Mouse (Mus musculus): ENCODE data around the gene Gpx3. TPM values are rescaled to one million over a fixed set of nuclear protein-coding genes. Genes with fewer than 3 reads are reported as not detected.

Gene Gpx3
- polyA plus RNA-seq, 1 experiment: 2.0 TPM

DNA sequence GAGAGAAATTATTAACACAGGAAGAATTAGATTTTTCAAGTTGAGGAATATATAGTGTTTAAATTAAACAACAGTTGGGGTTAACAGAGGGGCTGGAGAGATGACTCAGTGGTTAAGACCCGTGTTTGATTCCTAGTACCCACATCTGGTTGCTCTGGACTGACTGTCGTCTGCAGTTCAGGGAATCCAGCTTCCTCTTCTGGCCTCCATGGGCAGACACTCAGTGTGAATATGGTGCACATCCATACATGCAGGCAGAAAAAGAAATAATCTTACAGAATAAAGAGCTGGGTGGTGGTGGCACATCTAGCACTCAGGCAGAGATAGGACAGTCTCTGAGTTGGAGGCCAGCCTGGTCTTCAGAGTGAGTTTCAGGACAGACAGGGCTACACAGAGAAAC lies 33.8 kb upstream of the Gpx3 start:
- no peaks in the 10 kb centered on the region for H3K27me3 ChIP-seq (ENCODE audit: control insufficient read depth, insufficient read depth, insufficient read length)
- H3K4me3 ChIP-seq (ENCODE audit: insufficient read depth, poor library complexity, severe bottlenecking): no peak overlapping the region
- H3ac ChIP-seq (ENCODE audit: control insufficient read depth, insufficient read length, low read depth): no peak overlapping the region
- H3K36me3 ChIP-seq (ENCODE audit: control insufficient read depth, insufficient read depth): peaks cover 55% of the 10 kb centered on the region
- H3K79me3 ChIP-seq (ENCODE audit: low read depth): peaks cover 32% of the 10 kb centered on the region
- H3K79me2 ChIP-seq (ENCODE audit: control insufficient read depth, insufficient read depth): peaks cover 44% of the 10 kb centered on the region
- TF ChIP-seq MYOD1 (IDR thresholded peaks at IDR 0.05; ENCODE audit: control insufficient read depth, insufficient read length, low read depth) (no peak), FOSL1 (IDR thresholded peaks at IDR 0.05; ENCODE audit: insufficient read depth, low read length, poor library complexity, severe bottlenecking) (no peak), CTCF (IDR thresholded peaks at IDR 0.05; ENCODE audit: control insufficient read depth, insufficient read depth, insufficient read length) (no peak), MYOG (IDR thresholded peaks at IDR 0.05; ENCODE audit: control insufficient read depth, extremely low read depth, insufficient read length) (no peak), CEBPB (IDR thresholded peaks at IDR 0.05; ENCODE audit: low read depth) (no peak), USF1 (IDR thresholded peaks at IDR 0.05; ENCODE audit: low read depth) (no peak), MAX (IDR thresholded peaks at IDR 0.05) (no peak)

DNA sequence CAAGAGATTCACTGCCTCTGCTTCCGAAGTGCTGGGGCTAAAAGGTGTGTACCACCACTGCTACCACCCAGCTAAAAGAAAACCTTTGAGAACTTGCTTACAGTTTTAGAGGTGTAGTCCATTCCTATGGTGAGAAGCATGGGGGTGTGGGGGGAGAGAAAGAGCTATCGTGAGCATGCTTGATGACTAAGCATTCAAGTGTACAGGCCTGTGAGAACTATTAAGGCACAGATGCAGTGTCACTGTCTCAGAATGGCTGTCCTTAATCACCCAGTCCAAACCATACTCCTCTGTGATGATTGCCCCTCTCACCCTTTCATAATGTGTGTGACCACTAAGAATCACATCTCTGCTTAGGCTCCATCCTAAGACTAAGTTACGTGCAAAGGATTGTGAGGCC lies 32.9 kb upstream of the Gpx3 start:
- Histone ChIP-seq H3K79me3 (ENCODE audit: low read depth) (peaks cover 32% of the 10 kb centered on the region), H3K27me3 (ENCODE audit: control insufficient read depth, insufficient read depth, insufficient read length) (no peaks in the 10 kb centered on the region), H3K79me2 (ENCODE audit: control insufficient read depth, insufficient read depth) (peaks cover 44% of the 10 kb centered on the region), H3K4me3 (ENCODE audit: insufficient read depth, poor library complexity, severe bottlenecking) (no peak overlapping the region), H3K36me3 (ENCODE audit: control insufficient read depth, insufficient read depth) (peaks cover 64% of the 10 kb centered on the region), H3ac (ENCODE audit: control insufficient read depth, insufficient read length, low read depth) (no peak overlapping the region)
- TF ChIP-seq CEBPB (IDR thresholded peaks at IDR 0.05; ENCODE audit: low read depth) (no peak), MAX (IDR thresholded peaks at IDR 0.05) (no peak), MYOG (IDR thresholded peaks at IDR 0.05; ENCODE audit: control insufficient read depth, extremely low read depth, insufficient read length) (no peak), FOSL1 (IDR thresholded peaks at IDR 0.05; ENCODE audit: insufficient read depth, low read length, poor library complexity, severe bottlenecking) (no peak), MYOD1 (IDR thresholded peaks at IDR 0.05; ENCODE audit: control insufficient read depth, insufficient read length, low read depth) (no peak), USF1 (IDR thresholded peaks at IDR 0.05; ENCODE audit: low read depth) (no peak), CTCF (IDR thresholded peaks at IDR 0.05; ENCODE audit: control insufficient read depth, insufficient read depth, insufficient read length) (no peak)

DNA sequence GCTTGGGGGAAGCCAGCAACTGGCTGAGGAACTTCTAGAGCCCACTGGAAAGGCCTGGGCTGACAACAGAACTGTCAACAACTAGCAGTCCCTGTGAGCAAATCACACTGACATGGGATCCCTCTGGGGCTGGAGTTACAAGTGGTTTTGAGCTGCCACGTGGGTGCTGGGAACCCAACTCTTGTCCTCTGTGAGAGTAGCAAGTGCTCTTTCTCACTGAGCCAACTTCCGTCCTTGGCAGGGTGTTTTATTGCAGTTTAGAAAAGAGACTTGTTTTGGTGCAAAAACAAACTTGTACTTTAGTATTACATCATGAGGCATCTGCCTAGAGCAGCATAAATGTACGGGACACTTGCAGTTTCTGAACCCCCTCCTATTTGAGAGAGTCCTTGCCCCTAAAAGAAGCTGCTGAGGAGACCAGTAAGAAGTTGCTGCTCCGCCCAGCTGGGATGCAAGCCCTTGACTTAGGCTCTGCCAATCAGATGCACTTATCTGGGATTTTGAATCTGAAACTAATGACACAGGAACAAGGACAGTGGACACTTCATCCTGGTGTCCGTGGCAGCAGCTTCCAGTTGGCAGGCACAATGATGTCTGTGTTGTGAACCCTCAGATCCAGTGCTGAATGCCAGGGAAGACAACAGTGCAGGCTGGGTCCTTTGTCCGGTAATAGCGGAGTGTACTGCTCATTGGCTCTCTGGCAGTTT lies 30.3 kb upstream of the Gpx3 start:
- H3K79me2 ChIP-seq (ENCODE audit: control insufficient read depth, insufficient read depth): peaks cover 36% of the 10 kb centered on the region
- no peak for TF ChIP-seq MYOG (IDR thresholded peaks at IDR 0.05; ENCODE audit: control insufficient read depth, extremely low read depth, insufficient read length)
- no peak for TF ChIP-seq CTCF (IDR thresholded peaks at IDR 0.05; ENCODE audit: control insufficient read depth, insufficient read depth, insufficient read length)
- no peak for TF ChIP-seq MYOD1 (IDR thresholded peaks at IDR 0.05; ENCODE audit: control insufficient read depth, insufficient read length, low read depth)
- TF ChIP-seq CEBPB (IDR thresholded peaks at IDR 0.05; ENCODE audit: low read depth): no peak
- TF ChIP-seq FOSL1 (IDR thresholded peaks at IDR 0.05; ENCODE audit: insufficient read depth, low read length, poor library complexity, severe bottlenecking): no peak
- no peak for TF ChIP-seq USF1 (IDR thresholded peaks at IDR 0.05; ENCODE audit: low read depth)
- peaks cover 70% of the 10 kb centered on the region for H3K36me3 ChIP-seq (ENCODE audit: control insufficient read depth, insufficient read depth)
- H3K79me3 ChIP-seq (ENCODE audit: low read depth): peaks cover 29% of the 10 kb centered on the region
- no peaks in the 10 kb centered on the region for H3K27me3 ChIP-seq (ENCODE audit: control insufficient read depth, insufficient read depth, insufficient read length)
- H3K4me3 ChIP-seq (ENCODE audit: insufficient read depth, poor library complexity, severe bottlenecking): no peak overlapping the region
- H3ac ChIP-seq (ENCODE audit: control insufficient read depth, insufficient read length, low read depth): no peak overlapping the region

DNA sequence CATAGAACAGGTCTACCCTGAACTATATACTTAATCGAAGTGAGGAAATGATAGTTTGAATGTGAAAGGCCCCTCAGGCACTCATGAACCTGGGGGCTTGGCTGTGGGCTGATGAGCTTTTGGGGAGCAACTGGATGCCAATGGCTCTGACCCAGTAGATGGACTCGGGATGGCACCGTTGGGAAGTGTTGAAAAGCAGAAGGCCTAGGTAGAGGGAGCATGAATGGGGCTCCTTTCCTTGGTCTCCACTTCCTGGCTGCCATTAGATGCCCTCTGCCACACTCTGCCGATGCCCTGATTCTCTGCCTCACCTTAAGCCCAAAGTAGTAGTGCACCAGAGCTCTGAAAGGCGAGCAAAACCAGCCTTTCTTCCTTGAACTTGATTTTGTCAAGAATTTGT lies 26.2 kb upstream of the Gpx3 start:
- peaks cover 38% of the 10 kb centered on the region for H3K36me3 ChIP-seq (ENCODE audit: control insufficient read depth, insufficient read depth)
- H3K4me3 ChIP-seq (ENCODE audit: insufficient read depth, poor library complexity, severe bottlenecking): no peak overlapping the region
- no peaks in the 10 kb centered on the region for H3K79me3 ChIP-seq (ENCODE audit: low read depth)
- H3ac ChIP-seq (ENCODE audit: control insufficient read depth, insufficient read length, low read depth): no peak overlapping the region
- TF ChIP-seq MYOD1 (IDR thresholded peaks at IDR 0.05; ENCODE audit: control insufficient read depth, insufficient read length, low read depth) (no peak), CTCF (IDR thresholded peaks at IDR 0.05; ENCODE audit: control insufficient read depth, insufficient read depth, insufficient read length) (no peak), CEBPB (IDR thresholded peaks at IDR 0.05; ENCODE audit: low read depth) (no peak), FOSL1 (IDR thresholded peaks at IDR 0.05; ENCODE audit: insufficient read depth, low read length, poor library complexity, severe bottlenecking) (no peak), USF1 (IDR thresholded peaks at IDR 0.05; ENCODE audit: low read depth) (no peak), MYOG (IDR thresholded peaks at IDR 0.05; ENCODE audit: control insufficient read depth, extremely low read depth, insufficient read length) (no peak), MAX (IDR thresholded peaks at IDR 0.05) (no peak)
- no peaks in the 10 kb centered on the region for H3K27me3 ChIP-seq (ENCODE audit: control insufficient read depth, insufficient read depth, insufficient read length)
- H3K79me2 ChIP-seq (ENCODE audit: control insufficient read depth, insufficient read depth): no peaks in the 10 kb centered on the region

DNA sequence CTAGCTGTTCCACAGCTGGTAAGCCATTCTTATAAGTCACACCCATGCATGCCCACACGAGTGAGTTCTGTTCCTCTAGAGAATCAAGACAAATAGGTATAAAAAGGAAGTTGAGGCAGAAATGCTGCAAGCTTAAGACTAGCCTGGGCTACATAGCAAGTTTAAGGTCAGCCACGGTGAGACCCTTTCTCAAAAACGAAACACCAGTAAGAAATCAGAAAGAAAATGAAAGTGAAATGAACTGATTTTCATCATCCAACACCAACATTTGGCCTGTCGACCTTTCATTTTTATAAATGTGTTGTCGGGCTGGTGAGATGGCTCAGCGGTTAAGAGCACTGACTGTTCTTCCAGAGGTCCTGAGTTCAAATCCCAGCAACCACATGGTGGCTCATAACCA lies 23.4 kb upstream of the Gpx3 start:
- Histone ChIP-seq H3K27me3 (ENCODE audit: control insufficient read depth, insufficient read depth, insufficient read length) (no peaks in the 10 kb centered on the region), H3K36me3 (ENCODE audit: control insufficient read depth, insufficient read depth) (peaks cover 10% of the 10 kb centered on the region), H3K79me2 (ENCODE audit: control insufficient read depth, insufficient read depth) (no peaks in the 10 kb centered on the region), H3ac (ENCODE audit: control insufficient read depth, insufficient read length, low read depth) (no peak overlapping the region), H3K79me3 (ENCODE audit: low read depth) (no peaks in the 10 kb centered on the region), H3K4me3 (ENCODE audit: insufficient read depth, poor library complexity, severe bottlenecking) (no peak overlapping the region)
- TF ChIP-seq FOSL1 (IDR thresholded peaks at IDR 0.05; ENCODE audit: insufficient read depth, low read length, poor library complexity, severe bottlenecking) (no peak), MAX (IDR thresholded peaks at IDR 0.05) (no peak), USF1 (IDR thresholded peaks at IDR 0.05; ENCODE audit: low read depth) (no peak), MYOD1 (IDR thresholded peaks at IDR 0.05; ENCODE audit: control insufficient read depth, insufficient read length, low read depth) (no peak), MYOG (IDR thresholded peaks at IDR 0.05; ENCODE audit: control insufficient read depth, extremely low read depth, insufficient read length) (no peak), CTCF (IDR thresholded peaks at IDR 0.05; ENCODE audit: control insufficient read depth, insufficient read depth, insufficient read length) (no peak), CEBPB (IDR thresholded peaks at IDR 0.05; ENCODE audit: low read depth) (no peak)

Measured in C2C12 (cell line).